Mouse (Mus musculus) G1E-ER4 (cell line): ENCODE data around the gene Dnah3. TPM values are rescaled to one million over a fixed set of nuclear protein-coding genes. Genes with fewer than 3 reads are reported as not detected.

ENCODE experiments used
- GATA1 ChIP-seq: IDR thresholded peaks from one replicate; pipeline ENCODE4 v1.8.0; 2012; ENCODE audit warnings: low read length, inconsistent platforms
- polyA plus RNA-seq: library from polyadenylated mRNA; stranded (reverse); fragments of >175 nt; gene quantifications from 2 replicates; pipeline ENCODE4 v1.2.3, GENCODE M21; 2012

Gene Dnah3
- not detected in 2 replicates for polyA plus RNA-seq

- no peak for TF ChIP-seq GATA1
These were observed at the start of gene Dnah3 for GRCm38 (mm10) chr7:120095180-120095579. Gene Dnah3 (minus strand): TSS chr7:120095280.

DNA sequence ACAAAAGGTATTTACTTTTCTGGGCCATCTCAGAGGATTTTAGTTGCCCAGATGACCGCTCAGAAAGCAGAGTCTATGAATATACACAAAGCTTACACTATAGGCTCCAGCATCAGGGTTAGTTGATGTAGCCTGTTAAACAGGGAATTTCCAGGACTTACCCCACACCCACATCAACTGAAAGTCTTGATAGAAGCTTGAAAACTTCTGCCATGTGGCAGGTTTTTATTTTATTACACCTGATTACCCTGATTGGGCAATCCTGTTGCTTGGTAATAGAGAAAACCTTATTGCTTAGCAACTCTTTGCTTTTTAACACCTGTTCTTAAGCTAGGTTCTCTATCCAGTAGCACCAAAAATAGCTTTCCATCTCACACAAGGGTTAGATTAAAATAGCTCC, 47.7 kb upstream of the Dnah3 start:
- no peak for TF ChIP-seq GATA1

- TF ChIP-seq GATA1: no peak
These were observed 33.9 kb upstream of the Dnah3 start for GRCm38 (mm10) chr7:120128951-120129350.

DNA sequence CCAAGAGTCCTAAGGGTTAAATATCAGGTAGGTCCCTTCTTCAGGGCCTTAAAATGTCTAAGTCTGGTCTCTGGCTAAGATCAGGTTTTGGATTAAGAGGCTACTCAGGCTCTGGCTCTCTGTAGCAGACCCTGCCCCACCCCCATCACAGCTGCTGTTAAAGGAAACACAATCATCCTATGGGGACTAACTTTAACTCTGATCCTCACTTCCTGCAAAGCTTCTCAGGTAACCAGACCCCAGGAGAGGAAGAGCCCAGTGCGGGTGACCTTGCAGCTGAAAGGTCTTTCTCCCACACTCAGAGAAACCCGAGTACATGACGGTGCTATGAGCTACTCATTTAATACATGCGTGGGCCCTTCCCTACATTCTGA, 32.6 kb upstream of the Dnah3 start:
- TF ChIP-seq GATA1: no peak

GRCm38 (mm10) chr7:120126976-120127685, 32.1 kb upstream of the Dnah3 start:
- TF ChIP-seq GATA1: no peak

DNA sequence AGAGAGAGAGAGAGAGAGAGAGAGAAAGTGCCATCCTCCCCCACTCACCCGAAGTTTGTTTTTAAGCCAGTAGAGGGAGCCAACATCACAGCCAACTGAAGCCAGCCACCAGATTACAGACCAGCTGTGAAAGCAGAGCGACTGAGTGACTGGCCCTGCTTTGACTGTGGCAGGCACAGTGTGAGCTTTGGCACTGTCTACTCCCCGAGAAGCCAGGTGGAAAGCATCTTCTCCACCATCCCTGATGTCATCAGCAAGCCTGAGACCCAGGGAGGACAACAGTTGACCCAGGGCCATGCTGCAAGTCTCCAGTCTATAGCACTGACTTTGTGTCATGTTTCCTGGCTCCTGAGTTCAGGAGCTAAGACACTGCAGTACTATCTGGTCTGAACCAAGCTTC, 29.8 kb upstream of the Dnah3 start:
- no peak for TF ChIP-seq GATA1

- TF ChIP-seq GATA1: no peak
These were observed 28.7 kb upstream of the Dnah3 start for GRCm38 (mm10) chr7:120123776-120124175.

- no peak for TF ChIP-seq GATA1
These were observed 22.4 kb upstream of the Dnah3 start for GRCm38 (mm10) chr7:120117529-120117928.

- TF ChIP-seq GATA1: no peak
These were observed 21.9 kb upstream of the Dnah3 start for GRCm38 (mm10) chr7:120116976-120117375.

- TF ChIP-seq GATA1: no peak
These were observed 14.6 kb upstream of the Dnah3 start for GRCm38 (mm10) chr7:120109676-120110075.

- TF ChIP-seq GATA1: no peak
These were observed 11.3 kb upstream of the Dnah3 start for GRCm38 (mm10) chr7:120106356-120106755.

GRCm38 (mm10) chr7:120104975-120105374, 9.9 kb upstream of the Dnah3 start:
- no peak for TF ChIP-seq GATA1

DNA sequence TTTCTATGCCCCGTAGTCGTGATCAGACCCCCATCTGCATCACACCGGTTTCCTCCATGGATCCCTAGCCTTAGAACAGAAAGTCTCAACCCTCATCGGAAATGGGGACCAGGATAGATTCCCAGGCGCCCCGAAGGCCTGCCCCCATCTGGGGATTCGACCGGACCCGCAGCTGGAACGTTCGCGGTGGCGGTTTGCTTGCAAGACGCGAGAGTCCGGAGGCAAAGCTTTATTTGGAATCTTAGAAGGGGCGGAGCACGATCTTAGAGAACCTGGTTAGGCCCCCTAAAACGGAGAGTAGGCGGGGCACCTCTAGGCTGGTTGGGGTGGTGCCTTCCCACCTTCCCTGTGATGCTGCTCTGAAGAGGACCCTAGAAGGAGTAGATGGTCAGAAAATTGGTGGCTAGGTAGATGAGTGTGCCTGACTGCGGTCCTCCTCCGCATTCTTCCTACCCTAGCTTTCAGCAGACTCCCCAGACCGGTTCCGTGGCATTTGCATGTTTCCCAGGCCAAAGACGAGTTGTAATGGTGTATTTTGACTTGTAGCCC, 8.0 kb upstream of the Dnah3 start:
- no peak for TF ChIP-seq GATA1

GRCm38 (mm10) chr7:120102164-120102972, 7.3 kb upstream of the Dnah3 start, which contains the start of gene Tmem159:
Gene Tmem159 (plus strand): TSS chr7:120102353.
- no peak for TF ChIP-seq GATA1

GRCm38 (mm10) chr7:120098403-120098802, 3.3 kb upstream of the Dnah3 start:
- TF ChIP-seq GATA1: no peak

DNA sequence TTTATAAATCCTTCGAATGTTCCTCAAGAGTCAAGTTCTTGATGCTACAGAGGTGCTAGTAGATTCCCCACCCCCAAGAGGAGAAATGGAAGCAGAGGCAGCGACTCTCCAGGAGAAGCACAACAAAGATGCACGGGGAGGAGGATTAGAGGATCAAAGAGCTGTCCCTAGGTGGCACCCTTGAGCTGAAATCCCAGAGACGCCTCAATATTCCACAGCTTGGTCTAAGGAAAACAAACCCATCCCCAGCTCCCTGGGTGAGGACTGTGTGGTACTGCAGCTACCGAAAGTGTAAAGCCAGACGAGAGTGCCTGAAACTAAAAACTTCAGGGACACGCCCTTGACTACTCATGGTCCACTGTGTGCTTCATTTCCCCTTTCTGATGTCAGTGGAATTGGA, 2.8 kb upstream of the Dnah3 start:
- no peak for TF ChIP-seq GATA1
